Mouse (Mus musculus) kidney, adult 10 weeks (tissue): ENCODE measurements around the gene Tas1r2. TPM values are rescaled to one million over a fixed set of nuclear protein-coding genes. Genes with fewer than 3 reads are reported as not detected.

Experiments
- polyA plus RNA-seq: library from polyadenylated mRNA; stranded (reverse); fragments of 350-450 nt; fragmentation: Illumina TruSeq; extraction: RNeasy Lipid Tissue Mini Kit (QIAGEN cat#74804); gene quantifications from one replicate; pipeline ENCODE4 v1.2.3, GENCODE M21; 2014; ENCODE audit warnings: low read depth, low replicate concordance

Gene Tas1r2
- not detected for polyA plus RNA-seq

GRCm38 (mm10) chr4:139653238-139653637 lies at the start of gene Tas1r2:
TSS of gene Tas1r2 (plus strand) at chr4:139653538.

GRCm38 (mm10) chr4:139622373-139623282 lies 30.7 kb upstream of the Tas1r2 start, which contains the start of gene Aldh4a1:
TSS of gene Aldh4a1 (plus strand) at chr4:139622866.

Other genes starting within 250 kb of the Tas1r2 start
- 1.7 TPM for gene Iffo2, start 123.0 kb upstream of the Tas1r2 start, polyA plus RNA-seq
- not detected for gene Gm21969, start 50.4 kb upstream of the Tas1r2 start, polyA plus RNA-seq
- 34.8 TPM for gene Aldh4a1, start 30.7 kb upstream of the Tas1r2 start, polyA plus RNA-seq
- not detected for gene Pax7, start 180.0 kb downstream of the Tas1r2 start, polyA plus RNA-seq